Mouse (Mus musculus): ENCODE results near the gene Nck1.

- TF ChIP-seq TCF3 (IDR thresholded peaks at IDR 0.05; ENCODE audit: insufficient read length, low read depth): no peak
- no peak for TF ChIP-seq POLR2A (IDR thresholded peaks at IDR 0.05; ENCODE audit: insufficient read length, low read depth)
- no peak for TF ChIP-seq TCF12 (IDR thresholded peaks at IDR 0.05; ENCODE audit: insufficient read depth, poor library complexity, severe bottlenecking)
- TF ChIP-seq E2F4 (IDR thresholded peaks at IDR 0.05; ENCODE audit: insufficient read depth): no peak
- no peak for TF ChIP-seq USF1 (IDR thresholded peaks at IDR 0.05; ENCODE audit: low read depth)
- TF ChIP-seq POLR2AphosphoS2 (IDR thresholded peaks at IDR 0.05; ENCODE audit: insufficient read length, low read depth): no peak
- TF ChIP-seq MYOG (IDR thresholded peaks at IDR 0.05; ENCODE audit: control insufficient read depth in 1 of 3, insufficient read depth in 1 of 3, insufficient read length in 2 of 3, low read depth in 2 of 3): no peak
- TF ChIP-seq CEBPB (IDR thresholded peaks at IDR 0.05; ENCODE audit: insufficient read depth, poor library complexity, severe bottlenecking): no peak
Observed at GRCm38 (mm10) chr9:100467653-100468052, 78.3 kb downstream of the Nck1 start.
